Mouse (Mus musculus) heart, adult 2 months (tissue): ENCODE measurements at regions not wholly inside any gene's neighbourhood (a gene's known extent, or its start where the extent isn't known, plus 50 kb on each side); places are given as distances from the start of the nearest gene placed in this dataset.

Experiments used
- CTCF ChIP-seq: fragments of 200-600 bp; IDR thresholded peaks from 2 replicates; pipeline ENCODE4 v1.8.1; 2022; ENCODE audit warnings: antibody characterized with exemption, mild to moderate bottlenecking, moderate library complexity
- POLR2A ChIP-seq: fragments of 200-500 bp; IDR thresholded peaks from 2 replicates; pipeline ENCODE4 v1.6.1; 2011; ENCODE audit warnings: mild to moderate bottlenecking, low read depth, low read length, control low read depth; ENCODE audit not compliant: insufficient read depth

DNA sequence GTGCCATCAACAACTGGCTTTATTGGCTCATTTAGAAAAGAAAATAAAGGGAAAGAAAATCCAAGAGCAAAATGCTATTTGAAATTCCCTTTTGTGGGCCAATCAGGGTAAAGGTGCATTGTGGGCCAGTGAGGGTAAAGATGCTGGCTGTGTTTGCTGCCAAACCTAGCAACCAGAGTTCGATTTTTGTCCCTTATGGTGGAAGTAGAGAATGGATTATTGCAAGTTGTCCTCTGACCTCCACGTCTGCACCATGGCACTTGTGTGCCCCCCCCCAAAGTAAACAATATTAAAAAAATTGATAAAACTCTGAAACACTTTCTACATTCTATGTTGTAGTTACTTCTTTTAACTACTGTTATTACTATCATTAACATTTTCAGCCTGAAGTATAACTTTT lies 166.9 kb downstream of the Enc1 start:
- TF ChIP-seq CTCF (no peak), POLR2A (no peak)
